Mouse (Mus musculus) embryo, embryonic 10 days (tissue): ENCODE measurements at regions not wholly inside any gene's neighbourhood (a gene's known extent, or its start where the extent isn't known, plus 50 kb on each side); places are given as distances from the start of the nearest gene placed in this dataset.

Experiments
- DNase-seq: peaks from one replicate; pipeline ENCODE4 v3.0.0-alpha.2; 2015; ENCODE audit warnings: low spot score

DNA sequence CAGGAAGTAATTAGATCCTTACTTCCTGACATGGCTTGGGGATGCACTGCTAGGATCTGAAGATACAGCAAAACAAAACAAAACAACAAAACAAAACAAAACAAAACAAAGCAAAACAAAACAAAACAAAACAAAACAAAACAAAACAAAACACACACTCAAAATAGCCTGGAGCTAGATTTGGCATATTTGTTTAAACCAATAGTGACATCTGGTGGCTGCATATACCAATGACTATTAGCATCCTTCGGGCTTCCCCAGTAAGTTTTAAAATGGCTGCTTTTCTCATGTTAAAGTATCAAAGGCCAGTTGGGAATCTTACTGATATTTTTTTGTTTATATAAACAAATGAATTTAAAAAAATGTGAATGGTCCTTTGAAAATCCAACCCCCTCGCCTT lies 52.9 kb upstream of the Ica1 start:
- peak; percentile 66 for DNase-seq

DNA sequence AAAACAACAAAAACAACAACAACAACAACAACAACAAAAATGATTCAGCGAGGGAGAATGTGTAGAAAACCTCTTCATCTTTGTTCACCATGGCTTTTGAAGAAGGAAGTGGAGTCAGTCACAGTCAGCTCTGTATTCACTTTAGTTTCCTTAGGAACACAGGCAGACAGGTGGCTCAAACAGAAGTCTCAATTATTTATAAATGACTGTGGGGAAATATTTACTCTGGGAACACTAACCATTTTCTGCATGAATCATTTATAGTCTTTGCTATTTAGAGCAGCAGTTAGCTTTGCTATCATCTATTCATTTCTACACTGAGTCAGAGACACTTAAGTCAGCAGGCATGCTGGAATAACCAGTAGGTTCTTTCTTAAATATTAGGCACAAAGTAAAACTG lies 54.6 kb upstream of the Ica1 start:
- DNase-seq, result no peak

DNA sequence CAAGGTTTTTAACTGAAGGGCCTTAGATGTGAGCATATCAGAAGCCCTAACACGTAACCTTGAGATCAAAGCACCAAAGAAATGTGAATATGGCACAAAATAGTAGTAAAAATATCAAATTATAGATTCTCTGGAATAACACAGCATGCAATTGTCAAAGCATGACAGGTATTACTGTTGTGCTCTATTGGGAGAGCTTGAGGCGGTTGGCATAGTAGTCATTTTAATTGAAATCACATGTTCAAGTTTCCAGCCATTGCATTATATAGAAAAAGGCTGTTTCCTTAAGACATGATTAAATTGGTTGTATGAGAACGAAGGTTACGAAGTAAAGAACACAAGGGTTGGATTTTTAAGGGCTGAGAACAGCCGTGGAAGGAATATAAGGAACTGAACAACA lies 75.4 kb upstream of the Ica1 start:
- no peak for DNase-seq

DNA sequence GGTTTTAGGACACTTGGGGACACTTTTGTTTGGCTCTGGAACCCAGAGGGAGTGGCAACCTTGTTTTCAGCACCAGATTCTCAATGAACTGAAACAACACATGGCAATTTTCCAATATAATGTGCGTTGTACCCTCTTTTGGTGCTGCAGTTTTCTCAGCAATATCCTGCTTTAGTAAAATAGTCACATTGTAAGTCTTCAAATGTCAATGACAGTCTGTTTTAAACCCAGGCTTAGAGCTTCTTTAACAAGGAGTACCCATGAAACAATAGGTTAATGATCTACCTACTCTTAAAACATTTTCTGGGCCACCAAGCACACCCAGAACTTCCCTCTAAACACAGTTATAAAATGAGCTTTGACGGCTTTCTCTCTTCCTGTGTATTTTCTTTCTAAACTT lies 82.3 kb upstream of the Ica1 start:
- DNase-seq, result no peak

DNA sequence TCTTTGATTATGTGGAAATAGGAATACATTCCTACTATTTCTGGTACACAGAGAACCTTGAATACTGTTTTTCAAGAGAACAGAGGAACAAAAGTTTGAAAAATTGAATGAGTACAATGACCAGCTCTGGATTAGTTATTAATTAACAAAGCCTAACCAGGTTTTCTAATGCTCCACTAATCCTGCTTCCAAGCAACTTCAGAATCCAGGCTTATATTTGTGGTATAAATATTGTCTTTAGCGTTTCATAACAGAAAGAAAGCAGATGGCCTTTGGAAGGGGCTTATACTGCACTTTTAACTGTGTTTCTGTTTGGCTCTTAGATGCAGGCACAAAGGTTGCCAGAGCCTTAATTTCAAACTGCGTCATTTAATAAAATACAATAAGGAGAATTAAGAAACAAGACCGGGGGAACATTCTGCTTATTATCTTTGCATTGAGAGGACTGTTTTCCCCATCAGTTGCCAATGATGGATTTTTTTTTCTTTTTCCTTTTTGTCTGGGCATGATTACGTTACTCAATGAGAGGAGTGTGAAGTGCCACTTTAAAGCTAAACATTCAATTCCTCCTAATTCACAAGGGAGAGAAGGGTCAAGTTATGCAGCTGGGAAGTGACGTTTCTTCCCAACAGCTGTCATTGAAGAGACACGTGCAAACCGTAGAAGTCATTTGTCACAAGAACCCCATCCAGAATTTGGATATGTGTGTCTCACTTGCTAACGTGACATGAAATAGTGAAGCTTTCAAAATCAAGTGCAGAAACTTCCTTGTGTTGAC lies 84.2 kb upstream of the Nxph1 start:
- no peak for DNase-seq

DNA sequence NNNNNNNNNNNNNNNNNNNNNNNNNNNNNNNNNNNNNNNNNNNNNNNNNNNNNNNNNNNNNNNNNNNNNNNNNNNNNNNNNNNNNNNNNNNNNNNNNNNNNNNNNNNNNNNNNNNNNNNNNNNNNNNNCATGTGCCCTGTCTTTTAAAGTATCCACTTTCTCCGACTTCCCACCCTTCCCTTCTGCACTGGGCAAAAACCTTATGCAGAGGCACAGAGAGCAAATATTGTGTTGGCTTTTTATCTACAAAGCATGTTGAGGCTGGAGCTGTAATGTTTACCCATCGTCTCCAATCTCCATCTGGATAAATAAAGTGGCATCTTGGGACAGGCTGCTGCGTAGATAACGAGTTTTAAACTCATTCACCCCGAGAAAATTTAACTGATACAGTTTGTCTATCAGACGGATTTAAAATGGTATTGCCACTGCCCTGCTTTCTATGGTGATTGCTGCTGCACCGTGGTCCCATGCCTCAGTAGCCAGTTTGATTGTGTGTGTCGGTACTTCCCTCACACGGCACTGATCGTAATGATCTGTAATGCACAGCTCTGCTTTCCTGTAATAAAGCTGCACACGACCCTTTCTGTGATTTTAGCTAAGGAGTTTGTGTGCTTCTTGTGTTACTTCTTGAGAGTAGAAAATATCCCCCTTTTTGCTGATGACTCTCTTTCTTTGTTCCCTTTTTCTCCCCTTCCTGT lies 70.7 kb upstream of the Nxph1 start:
- DNase-seq, result peak; percentile 32

DNA sequence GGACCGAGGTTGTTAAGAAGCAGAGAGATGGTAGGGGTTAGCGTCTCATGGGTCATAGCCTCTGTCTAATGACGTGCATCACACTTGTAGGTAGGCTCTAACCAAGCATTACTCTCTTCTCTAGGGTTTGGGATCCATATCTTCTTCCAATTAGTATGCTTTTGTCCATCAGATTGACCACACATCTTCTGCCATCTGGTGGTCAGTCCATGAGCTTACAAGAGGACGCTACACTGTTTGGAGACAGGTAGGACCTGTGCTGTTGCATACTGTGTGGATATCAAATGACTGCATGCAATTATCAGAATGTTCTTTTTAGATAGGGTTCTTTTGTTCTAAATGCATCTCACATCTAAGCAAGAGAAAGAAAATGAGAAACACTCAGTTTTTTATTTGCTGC lies 54.6 kb upstream of the Nxph1 start:
- peak; percentile 53 for DNase-seq

DNA sequence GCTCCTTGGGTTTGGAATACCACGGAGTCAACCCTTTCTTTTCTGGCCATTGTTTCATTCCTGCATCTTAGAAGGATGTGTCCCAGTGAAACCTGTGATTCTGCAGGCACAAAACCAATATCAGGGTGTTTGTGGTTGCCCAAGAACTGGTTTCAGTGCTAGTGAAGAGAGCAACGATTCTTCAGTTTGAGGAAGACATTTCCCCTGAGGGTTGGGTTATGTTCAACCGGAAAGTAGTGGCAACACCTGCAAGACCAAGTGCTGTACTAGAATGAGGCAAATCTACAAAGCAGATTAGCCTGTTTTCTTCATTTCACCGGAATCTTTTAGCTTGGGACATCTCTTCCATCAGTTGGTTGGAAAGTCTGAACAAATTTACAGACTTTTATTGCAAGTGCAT lies 52.1 kb upstream of the Nxph1 start:
- DNase-seq, result no peak

DNA sequence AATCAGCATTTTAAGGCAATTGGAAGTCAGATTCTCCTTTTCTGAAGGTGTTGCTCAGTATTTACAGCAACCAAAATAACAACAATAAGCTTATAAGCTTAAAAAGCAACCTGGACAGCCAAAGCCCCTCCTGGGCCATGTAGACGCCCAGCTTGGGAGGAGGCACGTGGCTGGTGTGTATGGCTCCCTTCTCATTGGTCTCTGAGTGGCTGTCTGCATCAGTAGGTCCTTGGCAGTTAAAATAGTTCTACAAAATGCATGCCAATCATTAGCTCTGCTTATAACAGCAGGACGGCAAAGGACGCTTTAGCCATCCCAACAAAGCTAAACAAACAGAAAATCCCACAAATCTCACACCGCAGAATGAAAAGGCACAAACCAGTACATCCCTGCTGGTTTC lies 51.4 kb upstream of the Nxph1 start:
- no peak for DNase-seq

DNA sequence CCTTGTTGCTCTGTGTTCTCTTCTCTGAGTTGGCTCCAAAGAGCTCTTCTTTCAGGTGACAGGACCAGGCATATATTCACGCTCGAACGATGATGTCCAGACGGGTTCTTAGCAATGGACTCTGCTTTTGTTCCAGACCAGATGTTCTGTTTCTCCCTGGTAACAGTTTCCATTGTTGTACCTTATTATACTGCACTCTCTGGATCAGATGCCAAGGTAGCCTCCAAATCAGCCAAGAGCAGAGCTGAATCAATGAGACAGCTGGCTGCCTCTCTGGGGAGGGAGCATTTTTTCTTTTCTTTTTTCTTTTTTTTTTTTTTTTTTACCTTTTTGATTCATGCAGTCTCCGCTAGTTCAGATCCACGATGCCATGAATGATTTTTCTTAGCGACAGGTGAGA lies 50.9 kb upstream of the Nxph1 start:
- DNase-seq, result peak; percentile 41

DNA sequence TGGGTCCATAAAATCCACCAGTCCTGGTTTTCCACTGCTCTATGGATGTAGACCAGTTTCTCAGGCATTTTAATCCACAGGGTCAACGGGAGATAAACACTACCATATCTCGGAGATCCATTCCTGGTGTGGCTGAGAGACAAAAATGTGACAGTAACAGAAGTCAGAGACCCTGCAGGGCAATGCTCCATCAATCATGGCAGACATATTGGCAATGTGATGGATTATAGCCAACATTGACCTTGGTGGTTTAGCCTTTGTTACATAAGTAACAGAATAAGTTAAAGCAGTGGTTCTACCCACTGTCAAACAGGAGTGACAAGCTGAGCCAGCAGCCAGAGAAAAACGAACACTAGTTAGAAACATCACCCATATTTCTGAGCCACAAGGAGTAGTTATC lies 50.0 kb upstream of the Nxph1 start:
- DNase-seq, result peak; percentile 51
